Mouse (Mus musculus): ENCODE results near the gene Alg14.

GRCm38 (mm10) chr3:121354281-121354680, 62.7 kb downstream of the Alg14 start:
- TF ChIP-seq CHD2 (IDR thresholded peaks at IDR 0.05; ENCODE audit: low read length) (no peak), CTCF (IDR thresholded peaks at IDR 0.05 in 2 of 3, conservative IDR thresholded peaks at IDR 0.05 in 1 of 3; ENCODE audit: control insufficient read depth in 1 of 3, insufficient read depth in 1 of 3, low read depth in 2 of 3, low read length in 3 of 3, poor library complexity in 1 of 3, severe bottlenecking in 1 of 3) (no peak), MAX (IDR thresholded peaks at IDR 0.05; ENCODE audit: low read length) (no peak), ZNF384 (IDR thresholded peaks at IDR 0.05; ENCODE audit: low read depth, low read length) (no peak), POLR2A (IDR thresholded peaks at IDR 0.05; ENCODE audit: control insufficient read depth in 1 of 2, insufficient read depth in 1 of 2, low read depth in 1 of 2, low read length in 2 of 2, poor library complexity in 1 of 2) (no peak), KAT2A (conservative IDR thresholded peaks at IDR 0.05; ENCODE audit: low read depth, low read length) (no peak), TCF12 (IDR thresholded peaks at IDR 0.05; ENCODE audit: low read depth, low read length) (no peak), EP300 (IDR thresholded peaks at IDR 0.05; ENCODE audit: low read depth in 1 of 2, low read length in 2 of 2) (no peak), CHD1 (IDR thresholded peaks at IDR 0.05; ENCODE audit: low read depth, low read length) (no peak)
